Mouse (Mus musculus): ENCODE results near the gene Paox. TPM values are rescaled to one million over a fixed set of nuclear protein-coding genes. Genes with fewer than 3 reads are reported as not detected.
"Not testable (repeated sequence)": the region's sequence is repeated elsewhere in the genome, so short reads cannot be mapped to it uniquely, and the experiment has no call there.

Paox gene
- total RNA-seq, 2 experiments from 2014 or later, result 3.0 to 3.4 TPM

DNA sequence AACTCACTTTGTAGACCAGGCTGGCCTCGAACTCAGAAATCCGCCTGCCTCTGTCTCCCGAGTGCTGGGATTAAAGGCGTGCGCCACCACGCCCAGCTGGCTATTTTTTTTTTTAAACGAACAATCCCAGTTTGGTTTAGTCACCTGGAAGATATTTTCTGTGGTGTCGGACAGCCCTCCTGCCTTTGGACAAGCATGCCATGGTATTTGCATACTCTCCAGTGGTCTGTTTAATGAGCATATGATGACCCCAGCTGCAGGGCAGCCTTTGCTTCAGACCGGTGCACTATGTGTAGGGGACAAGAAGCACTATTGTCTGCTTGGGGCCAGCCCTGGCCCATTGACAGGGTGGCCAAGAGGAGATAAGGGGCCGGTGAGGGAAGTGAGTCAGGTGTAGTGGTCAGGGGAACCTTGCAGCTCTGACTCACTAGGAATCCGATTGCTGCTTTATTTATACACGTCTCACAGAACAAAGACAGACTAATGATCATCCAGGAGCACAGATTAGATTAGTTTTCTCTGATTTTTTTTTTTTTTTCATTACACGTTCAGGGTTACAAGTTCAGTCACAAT is 5.8 kb downstream of the Paox start:
- DNase-seq, result no peak

DNA sequence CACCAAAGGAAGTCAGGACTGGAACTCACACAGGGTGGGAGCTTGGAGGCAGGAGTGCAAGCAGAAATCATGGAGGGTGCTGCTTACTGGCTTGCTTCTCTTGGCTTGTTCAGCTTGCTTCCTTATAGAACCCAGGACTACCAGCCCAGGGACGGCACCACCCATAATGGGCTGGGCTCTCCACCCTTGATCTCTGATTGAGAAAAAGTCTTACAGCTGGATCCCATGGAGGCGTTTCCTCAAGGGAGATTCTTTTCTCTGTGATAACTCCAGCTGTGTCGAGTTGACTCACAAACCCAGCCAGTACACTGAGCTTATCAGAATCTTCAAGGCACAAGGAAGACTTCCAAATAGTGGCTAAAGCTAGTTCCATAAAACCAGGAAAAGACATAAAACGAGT is 7.2 kb downstream of the Paox start:
- no peak for DNase-seq

DNA sequence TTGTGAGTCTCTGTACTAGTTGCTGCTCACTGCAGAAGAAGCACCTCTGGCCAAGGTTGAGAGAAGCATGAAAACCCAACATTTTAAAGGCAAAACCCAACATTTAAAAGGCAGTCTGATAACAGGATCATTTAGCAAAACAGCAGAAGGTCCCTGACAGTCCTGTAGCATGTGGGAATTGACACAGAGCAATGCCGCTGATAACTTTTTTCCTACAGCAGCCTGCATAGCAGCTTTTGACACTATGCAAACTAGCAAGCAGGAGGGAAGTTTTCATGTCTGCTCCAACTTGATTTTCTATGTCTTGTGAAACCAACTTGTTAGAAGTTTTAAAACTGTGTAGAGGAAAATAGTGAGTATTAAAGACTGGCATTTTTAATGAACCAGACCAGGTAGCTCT is 8.8 kb downstream of the Paox start:
- no peak for DNase-seq

DNA sequence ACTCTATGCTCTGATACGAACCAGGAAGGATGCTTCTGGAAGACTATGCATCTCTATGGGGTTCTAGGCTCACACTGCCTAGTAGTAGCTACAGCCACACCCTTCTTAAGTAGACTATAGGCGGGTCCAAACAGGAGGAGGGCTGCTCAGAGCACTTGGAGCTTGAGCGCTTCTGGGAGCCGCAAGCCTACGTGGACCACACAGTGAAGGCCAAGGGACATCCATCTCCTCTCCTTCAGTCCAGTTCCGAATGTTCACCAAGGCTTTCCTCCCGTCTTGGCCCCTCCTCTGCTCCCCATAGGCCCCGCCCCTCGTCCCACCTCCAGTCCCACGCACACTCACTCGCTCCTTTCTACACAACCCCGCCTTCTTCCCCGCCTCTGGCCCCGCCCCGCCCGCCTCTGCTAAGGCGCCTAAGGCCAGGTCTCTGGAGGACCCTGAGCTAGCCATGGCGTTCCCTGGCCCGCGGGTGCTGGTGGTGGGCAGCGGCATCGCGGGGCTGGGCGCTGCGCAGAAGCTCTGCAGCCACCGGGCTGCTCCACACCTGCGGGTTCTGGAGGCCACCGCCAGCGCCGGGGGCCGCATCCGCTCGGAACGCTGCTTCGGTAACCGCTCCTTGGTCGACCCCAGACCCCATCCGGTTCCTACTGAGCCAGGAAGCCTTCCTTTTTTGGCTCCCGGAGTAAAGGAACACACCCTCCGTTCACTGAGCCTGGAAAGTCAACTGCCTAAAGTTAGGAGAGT is 9.9 kb downstream of the Paox start:
- DNase-seq, result peak; percentile 85 to 87

DNA sequence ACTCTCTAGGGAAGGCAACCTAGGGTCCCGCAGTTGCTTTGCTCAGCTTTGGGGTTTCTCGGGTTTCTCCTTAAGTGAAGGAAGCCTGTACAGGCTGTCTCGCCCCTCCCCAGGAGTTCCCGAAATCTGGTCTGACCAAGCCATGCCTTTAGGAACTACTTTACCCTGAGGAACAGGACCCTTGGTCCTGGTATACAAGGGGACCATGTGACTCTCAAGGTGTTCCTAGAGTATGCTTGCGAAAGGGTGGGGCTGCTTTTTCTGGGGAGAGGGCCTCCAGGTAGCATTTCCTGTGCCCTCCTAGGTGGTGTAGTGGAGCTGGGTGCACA is 10.4 kb downstream of the Paox start:
- DNase-seq, result no peak

DNA sequence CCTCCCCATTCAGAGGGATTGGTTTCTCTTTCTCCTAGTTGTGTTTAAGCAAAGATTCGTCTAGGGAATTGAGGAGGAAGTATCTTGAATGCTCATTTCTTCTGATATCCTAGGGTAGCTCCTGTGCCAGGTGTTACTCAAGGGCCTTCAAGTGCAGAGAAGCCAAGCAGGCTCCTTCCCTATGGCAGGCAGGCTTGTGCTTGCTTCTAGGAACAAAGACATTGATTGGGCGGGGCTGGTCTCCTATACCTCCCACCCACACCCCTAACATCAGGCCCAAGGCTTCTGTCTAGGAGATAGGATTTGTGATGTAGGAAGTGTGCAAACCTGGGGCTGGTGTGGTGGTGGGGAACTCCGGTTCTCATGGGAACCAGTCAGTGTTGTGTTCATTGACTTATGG is 11.3 kb downstream of the Paox start:
- DNase-seq, result no peak

DNA sequence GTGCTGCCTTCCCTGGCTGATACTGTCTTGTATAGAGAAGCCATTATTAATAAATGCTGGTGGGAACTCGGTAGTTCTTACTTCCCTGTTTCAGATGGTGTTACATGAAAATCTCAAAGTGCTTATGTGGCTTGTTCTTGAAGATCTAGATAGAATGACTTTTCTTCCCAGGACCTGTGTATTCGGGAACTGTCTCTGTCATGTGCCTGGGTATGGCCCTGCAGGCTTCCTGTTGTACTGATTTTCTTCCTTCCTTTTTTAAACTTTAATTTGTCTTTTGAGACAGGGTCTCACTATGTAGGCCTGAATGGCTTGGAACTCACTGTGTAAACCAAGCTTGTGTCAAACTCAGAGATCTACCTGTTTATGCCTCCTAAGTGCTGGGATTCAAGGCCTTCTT is 12.3 kb downstream of the Paox start:
- DNase-seq, result no peak

DNA sequence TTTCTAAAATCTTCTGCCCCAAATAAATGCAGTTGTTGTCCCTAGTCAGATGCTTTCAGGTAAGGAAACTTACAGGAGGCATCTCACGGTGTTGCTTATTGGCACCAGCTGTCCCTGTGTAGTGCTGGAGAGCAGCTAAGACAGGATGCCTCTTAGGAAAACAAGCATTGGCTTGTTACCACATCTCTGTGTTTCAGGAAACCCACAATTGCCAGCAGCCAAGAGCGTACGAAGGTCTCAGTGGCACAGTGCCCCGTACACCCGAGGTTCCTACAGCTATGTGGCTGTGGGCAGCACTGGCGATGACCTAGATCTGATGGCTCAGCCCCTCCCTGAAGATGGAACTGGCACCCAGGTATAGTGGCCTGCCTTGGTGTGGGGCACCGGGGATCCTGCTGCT is 16.6 kb downstream of the Paox start:
- not testable (repeated sequence) for DNase-seq

DNA sequence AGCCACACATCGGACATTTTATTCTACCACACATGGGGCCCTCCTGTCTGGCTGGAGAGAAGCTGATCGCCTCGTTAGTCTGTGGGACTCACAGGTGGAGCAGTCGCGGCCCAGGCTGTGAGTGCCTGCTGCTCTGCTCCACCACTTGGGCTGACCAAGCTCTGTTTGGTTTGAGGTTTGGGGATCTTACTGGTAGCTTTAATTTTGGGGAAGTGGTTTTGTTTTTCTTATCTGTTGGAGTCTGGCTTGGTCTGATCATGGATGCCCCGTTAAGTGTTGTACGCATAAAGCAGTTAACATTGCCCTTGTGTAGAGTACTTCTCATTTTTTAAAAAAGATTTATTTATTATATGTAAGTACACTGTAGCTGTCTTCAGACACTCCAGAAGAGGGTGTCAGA is 18.4 kb downstream of the Paox start:
- not testable (repeated sequence) for DNase-seq

DNA sequence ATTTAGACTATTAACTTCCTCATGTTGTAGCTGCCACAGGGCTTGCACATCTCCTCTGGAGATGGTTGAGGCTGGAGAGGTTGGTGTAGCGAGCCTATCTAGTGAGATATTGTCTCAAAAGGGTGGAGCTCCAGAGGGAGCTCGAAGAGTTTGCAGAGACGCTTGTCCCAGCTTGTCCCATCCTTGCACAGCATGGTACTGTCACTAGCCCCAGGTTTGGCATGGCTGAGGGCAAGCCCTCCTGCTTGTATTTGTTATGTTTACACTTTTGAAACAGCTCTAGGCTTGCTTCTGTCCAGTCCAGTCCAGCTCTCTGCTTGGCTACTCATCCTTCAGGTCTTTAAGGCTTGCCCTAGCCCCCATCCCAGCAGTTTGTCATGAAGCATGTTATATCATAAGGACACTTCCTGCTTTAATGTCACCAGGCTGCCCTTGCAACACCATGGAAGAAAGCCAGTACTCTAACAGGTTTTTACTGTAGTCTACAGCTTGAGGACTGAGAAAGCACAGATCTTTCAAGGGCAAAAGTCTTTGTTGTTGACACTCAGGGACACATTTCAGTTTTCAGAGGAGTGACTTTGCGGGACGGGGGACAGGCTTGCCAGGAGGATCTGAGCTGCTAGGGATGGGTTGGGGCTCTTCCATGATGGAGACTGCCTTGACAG is 19.6 kb downstream of the Paox start:
- no peak for DNase-seq

DNA sequence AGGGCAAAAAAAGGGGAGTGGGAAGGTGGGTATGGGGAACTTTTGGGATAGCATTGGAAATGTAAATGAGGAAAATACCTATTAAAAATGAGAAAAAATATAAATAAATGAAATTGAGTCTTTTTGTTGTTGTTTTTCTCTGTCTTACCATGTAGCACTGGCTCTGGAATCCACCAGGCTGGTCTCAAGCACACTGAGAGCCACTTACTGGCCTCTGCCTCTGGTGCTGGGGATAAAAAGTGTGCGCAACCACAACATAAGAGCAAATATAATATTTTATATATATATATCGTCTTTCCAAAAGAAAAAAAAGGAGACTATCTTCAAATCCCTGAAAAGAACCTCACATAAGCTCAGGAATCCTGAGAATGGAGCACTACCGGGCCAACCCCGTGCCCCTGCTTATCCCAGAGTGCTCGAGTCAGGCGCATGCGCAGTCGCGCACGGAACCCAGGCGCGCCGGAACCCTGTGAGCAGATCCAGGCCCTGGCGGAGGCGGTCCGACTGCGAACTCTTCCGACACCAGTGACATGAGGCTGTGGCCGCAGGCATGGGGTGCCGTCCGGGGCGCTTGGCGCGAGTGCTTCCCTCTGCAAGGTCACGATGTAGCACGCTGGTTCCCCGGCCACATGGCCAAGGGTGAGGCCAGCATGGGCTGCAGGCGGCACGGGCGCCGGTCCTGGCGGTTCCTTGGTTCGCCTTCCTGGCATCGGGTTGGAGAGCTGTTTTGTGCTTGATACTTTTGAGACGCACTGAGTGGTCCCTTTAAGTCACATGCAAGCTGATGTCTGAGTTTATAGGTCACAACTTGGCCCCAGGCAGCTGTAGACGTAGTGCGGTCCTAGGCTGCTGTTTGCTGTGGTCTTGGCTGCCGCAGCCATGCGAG is 21.8 kb downstream of the Paox start, which contains the start of gene Mtg1:
TSS of gene Mtg1 (plus strand) at position 430 of the 886 bp plus-strand sequence.
- DNase-seq, result peak; percentile 95 to 97

DNA sequence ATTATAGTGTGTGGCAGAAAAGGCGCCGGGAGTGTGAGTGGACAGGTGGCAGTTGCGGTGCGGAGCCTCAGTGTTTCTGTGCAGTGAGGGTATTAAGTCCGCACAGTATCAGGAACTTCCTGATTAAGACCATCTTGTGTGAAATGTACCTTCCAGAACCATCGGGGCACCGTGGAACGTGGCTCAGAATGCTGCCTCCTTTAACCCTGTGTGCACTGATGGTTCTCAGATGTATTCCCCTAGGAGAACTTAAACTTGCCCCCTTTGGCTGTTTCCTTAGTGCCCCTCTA is 22.4 kb downstream of the Paox start:
- no peak for DNase-seq

DNA sequence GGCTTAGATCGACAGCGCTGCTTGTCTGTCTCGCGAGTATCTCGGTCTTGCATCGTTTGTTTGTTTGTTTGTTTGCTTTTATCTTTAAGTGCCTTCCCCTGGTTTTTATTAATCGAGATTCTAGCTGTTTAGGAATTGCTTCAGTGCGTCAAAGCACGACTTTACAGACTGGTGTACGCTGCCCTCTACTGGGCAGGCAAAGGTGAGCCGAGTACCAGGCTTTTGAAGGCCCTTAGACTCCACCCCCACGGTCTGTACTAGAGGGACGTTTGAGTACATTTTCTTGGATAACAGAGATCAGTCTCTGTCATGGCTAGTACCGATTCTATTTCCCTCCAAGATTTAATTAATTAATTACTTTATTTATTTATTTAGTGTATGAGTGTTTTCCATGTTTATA is 25.8 kb downstream of the Paox start:
- peak in 1 of 2 experiments; percentile 59 for DNase-seq

DNA sequence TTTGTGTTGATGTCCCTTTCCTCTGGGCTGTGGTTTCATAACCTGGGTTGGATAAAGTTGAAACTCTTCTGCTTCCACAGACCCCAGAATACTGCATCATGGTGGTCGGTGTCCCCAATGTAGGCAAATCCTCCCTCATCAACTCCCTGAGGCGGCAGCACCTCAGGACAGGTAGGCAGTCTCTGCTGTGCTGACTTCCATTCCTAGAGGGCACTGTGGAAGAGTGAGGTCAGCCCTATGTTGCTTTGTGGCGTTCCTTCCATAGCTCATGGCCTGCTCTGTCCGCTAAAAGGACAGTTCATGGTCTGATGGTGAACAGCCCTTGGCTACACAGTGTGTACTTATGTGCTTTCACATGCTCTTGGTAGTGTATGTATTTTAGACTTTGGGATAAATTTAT is 29.0 kb downstream of the Paox start:
- no peak for DNase-seq

DNA sequence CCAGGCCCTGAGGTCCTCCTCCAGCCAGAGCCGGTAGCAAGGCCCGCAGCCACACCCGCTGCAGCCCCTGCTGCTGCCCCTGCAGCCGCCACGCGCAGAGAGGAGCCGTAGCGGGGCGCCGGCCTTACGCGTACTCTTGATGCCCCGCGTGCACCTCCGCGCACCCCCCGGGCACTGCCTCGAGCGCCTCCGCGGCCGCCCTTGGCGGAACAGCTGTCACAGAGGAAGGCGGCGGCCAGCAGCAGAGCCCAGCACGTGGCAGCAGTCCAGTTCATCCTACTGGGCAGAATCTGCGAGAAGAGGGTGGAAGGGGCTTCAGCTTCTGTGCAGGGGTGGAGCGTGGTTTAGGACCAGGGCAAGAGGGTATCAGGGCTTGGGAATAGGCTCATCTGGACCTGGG is 37.8 kb downstream of the Paox start:
- DNase-seq, result peak; percentile 43 to 52

DNA sequence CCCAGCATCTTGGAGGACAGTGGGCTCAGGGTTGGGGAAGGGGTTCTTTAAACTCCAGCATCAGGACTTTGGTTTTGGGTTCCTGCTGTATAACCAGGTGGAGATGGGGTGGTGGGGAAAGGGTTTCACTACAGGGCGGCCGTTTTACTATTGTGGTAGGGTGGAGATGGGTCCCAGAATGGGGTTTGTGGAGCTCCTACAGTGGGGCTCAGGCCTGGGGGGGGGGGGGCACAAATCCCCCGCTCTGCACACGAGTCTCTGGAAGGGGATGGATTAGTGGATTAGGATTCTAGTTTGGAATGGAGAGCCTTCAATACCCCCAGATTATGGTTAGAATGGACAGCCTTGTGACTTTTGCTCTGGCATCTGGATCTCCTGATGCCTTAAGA is 38.2 kb downstream of the Paox start:
- DNase-seq, result no peak

DNA sequence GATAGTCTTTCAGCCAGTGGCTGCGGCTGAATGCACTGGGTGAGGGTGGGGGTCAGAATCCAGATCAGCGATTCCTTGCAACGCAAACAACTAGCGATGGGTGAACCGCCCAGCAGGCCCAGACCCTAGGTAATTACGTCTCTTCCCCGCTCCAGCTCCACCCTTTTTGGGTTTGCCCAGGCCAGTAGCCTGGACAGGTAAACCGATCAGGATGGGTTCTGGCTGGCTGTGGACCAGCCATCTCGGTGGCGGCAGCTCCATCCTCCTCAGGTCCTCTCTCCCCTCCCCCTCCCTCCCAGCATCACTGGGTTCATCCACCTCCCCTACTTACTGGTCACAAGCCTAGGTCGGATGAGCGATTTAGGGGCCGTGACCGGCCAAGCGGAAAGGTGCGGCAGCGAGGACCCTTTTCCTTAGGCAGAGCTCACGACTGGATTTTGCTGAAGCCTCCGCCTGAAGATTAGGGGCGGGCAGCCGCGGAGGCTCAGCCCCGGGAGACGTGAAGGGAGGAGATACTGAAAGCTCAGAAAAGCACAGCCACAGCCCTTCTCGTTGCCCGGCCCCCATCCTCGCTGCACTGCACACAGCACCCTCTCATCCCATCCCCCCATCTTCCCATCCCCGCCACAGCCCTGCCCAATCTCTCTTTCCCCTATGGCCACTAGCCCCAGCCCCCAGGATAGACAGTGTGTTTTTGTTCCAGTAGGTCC is 38.8 kb downstream of the Paox start, which contains the start of gene Sprn:
TSS of gene Sprn (minus strand) at position 660 of the 710 bp plus-strand sequence.
- peak; percentile 70 to 78 for DNase-seq

DNA sequence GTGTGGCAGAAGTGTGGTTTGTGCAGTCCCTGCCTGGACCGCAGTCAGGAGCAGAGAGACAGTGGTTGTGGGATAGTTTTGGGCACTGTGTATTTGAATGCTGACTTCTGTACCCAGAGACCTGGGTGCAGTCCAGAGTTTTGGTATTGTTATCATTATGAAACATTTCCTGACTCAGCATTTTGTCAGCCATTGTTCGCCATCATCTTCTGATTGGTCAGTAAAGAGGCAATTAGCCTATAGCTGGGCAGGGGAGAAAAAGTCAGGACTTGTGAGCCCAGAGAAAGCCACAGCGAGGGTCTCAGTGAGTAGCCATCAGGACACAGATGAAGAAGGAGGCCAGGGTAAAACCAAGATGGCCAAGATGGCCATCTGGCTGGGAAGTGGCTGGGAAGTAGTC is 44.8 kb downstream of the Paox start:
- DNase-seq, result no peak

DNA sequence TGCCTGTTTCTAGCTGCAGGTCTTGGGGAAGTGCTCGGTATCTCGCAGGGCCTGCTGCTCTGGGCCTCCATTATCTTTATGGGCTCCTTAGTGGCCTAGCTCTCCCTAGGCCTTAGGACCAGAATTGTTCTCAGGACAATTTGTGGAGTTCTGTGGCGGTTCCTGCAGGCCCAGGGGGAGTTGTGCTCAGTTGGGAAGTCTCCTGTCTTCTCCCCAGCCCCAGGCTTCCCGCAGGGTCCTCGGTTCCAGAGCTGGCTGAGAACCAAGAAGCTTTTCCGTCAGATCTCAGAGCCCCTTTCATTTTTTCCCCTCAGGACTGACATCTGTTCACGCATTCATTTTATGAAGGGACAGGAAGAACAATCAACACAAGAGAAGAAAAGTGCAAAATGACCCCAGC is 49.1 kb downstream of the Paox start, which contains the start of gene Olfr522:
TSS of gene Olfr522 (minus strand) at position 101 of the 400 bp plus-strand sequence.
- no peak for DNase-seq

DNA sequence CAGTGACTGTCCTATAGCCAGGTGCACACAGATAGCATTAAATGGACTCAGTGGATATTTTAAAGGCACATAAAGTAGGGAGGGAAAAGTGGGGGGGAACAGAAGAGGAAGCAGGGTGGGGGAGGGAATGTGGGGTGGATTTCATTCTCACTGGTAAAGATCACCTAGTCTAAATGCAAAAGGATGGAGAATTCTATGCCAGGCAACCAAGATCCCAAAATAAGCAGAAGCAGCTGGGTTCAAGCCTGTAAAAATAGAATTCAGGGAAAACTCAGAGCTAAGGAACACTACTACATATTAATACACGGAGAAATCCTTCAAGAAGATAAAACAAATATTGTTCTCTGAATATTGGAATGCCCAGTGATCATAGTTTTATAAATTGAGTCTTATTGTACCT is 52.4 kb downstream of the Paox start:
- DNase-seq, result no peak

DNA sequence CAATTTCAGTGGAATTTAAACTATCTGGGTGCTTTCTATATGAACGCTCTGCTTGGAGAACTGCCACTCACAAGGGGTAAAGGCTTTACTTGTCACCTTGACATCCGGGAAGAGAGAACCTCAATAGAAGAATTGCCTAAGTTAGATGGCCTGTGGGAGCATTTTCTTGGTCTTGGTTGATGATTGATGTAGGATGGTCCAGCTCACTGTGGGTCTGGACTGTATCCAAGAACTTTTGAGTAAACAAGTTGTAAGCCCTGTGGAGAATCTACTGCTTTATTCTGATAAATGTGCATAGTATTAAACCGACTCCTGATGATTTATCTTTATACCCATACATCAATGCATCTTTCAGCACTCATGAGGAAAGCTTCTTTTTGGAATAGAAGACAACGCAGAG is 53.8 kb downstream of the Paox start:
- DNase-seq, result no peak

DNA sequence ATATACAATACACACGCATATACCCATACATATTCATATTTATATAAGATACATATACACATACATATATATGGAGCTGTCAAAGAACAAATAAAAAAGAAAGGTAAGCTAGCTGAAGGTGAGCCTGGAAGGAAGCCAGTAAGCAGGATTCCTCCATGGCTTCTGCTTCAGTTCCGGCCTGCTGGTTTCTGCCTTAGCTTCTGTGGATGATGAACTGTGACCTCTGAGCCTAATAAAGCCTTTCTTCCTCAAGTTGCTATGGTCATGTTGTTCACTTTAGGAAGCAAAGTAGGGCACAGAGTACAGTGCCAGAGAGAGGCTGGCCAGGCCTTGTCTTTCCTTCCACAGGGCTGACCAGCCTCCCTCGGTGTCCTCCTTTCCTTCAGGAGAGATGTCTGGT is 55.3 kb downstream of the Paox start:
- no peak for DNase-seq

Measured in layer of hippocampus, postnatal 36 days (tissue).